Mouse (Mus musculus): ENCODE data around the gene B3galt4.

DNA sequence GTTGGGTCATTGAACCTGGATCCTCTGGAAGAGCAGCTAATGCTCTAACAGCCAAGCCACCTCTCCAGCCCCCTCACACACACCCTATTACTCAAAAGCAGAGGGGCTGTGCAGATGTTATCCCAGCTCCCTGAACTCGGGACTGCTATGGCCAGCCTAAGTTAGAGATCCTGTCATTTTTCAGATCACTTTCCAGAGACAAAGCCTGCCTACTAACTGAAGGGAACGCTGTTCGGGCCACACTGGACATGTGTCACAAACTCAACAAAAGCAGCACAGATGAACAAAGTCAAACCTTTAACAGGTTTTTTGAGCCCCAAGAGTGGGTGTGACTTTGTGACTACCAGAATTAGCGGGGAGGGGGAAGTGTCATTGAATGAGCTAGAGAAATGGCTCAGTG, 1.6 kb upstream of the B3galt4 start:
- TF ChIP-seq EP300 (IDR thresholded peaks at IDR 0.05; ENCODE audit: insufficient read depth, low read depth, low read length) (no peak), POLR2A (IDR thresholded peaks at IDR 0.05; ENCODE audit: insufficient read depth, low read depth, low read length) (no peak)

All from heart, adult 2 months (tissue).